Mouse (Mus musculus) Patski (cell line): ENCODE measurements at regions not wholly inside any gene's neighbourhood (a gene's known extent, or its start where the extent isn't known, plus 50 kb on each side); places are given as distances from the start of the nearest gene placed in this dataset.

Experiments
- ATAC-seq: fragments of 100-300 bp; one replicate; pipeline ENCODE4 v1.8.0; 2021
- CTCF ChIA-PET: fragments of 350-600 bp; sonication (Branson Sonifier 250); formaldehyde crosslinking; loops from one replicate; lab custom pipeline; 2022; ENCODE audit warnings: inconsistent platforms; lab: Charles Lee
- POLR2A ChIA-PET: fragments of 350-600 bp; sonication (Branson Sonifier 250); formaldehyde crosslinking; loops from one replicate; lab custom pipeline; 2022; ENCODE audit warnings: antibody characterized with exemption, inconsistent platforms; lab: Charles Lee
- DNase-seq: peaks from one replicate; pipeline ENCODE4 v3.0.0-alpha.2; 2011; ENCODE audit warnings: low read depth, low spot score
- H3K27me3 ChIP-seq: fragments of 371-371 bp; one replicate; pipeline ENCODE4 v1.5.1; 2021
- CTCF ChIP-seq: fragments of 100-300 bp; IDR thresholded peaks from one replicate; pipeline ENCODE4 v1.5.1; 2021
- in situ Hi-C: fragments of 300-500 bp; cut with MboI; formaldehyde crosslinking; loops from 3 replicates; pipeline ENCODE4 v1.11.1; 2018; ENCODE audit warnings: low pct_unique_long_range_greater_than_20kb, mixed read lengths

DNA sequence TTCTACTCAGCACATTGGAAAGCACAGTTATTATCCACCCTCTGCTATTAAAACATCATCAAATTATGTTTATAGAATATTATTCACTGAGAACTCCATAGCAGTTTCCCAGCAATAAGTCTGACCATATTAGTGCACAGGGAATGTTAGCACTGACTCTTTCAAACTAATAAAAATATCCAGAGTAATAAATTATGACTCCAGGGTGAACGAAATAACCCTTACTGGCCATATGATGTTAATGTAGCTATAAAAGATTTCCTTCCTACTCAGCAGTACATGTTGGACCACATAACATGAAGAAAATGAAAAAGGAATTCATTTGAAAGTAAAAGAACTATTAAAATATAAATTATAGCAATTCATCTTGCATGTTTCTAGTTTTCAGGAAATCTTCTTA, 693.0 kb upstream of the Adgrl3 start:
- no peaks in the 10 kb centered on the region for H3K27me3 ChIP-seq
- ChIA-PET CTCF (no interaction called here), POLR2A (no interaction called here)
- no peak for TF ChIP-seq CTCF
- DNase-seq (no peak), ATAC-seq (no peak)
- in situ Hi-C loops, result no loop called here

DNA sequence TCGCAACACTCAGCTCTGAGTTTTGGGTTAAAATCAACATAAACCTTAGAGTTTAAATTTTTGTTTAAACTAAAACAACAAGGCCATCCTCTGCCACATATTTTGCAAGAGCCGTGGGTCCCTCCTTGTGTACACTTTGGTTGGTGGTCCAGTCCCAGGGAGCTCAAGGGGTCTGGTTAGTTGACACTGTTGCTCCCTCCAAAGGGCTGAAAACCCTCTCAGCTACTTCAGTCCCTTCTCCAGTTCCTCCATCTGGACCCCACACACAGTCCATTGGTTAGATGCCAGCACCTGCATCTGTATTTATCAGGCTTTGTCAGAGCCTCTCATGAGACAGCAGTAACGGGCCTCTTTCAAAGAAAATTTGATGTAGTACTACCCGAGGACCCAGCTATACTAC, 674.8 kb upstream of the Adgrl3 start:
- in situ Hi-C loops, result no loop called here
- POLR2A ChIA-PET, result no interaction called here
- TF ChIP-seq CTCF, result no peak
- CTCF ChIA-PET, result interaction anchor here (0.6 kb wide), 1 partner anchor 1262 kb away, joined by 3 read pairs; no protein-coding TSS in a partner anchor
- no peaks in the 10 kb centered on the region for H3K27me3 ChIP-seq
- ATAC-seq (no peak), DNase-seq (no peak)

GRCm38 (mm10) chr5:80358271-80358670, 661.7 kb upstream of the Adgrl3 start:
- CTCF ChIA-PET, result no interaction called here
- ATAC-seq, result no peak
- no peak for TF ChIP-seq CTCF
- no peaks in the 10 kb centered on the region for H3K27me3 ChIP-seq
- in situ Hi-C loops, result no loop called here
- DNase-seq, result no peak
- POLR2A ChIA-PET, result no interaction called here

- no peak for TF ChIP-seq CTCF
- in situ Hi-C loops, result no loop called here
- DNase-seq (no peak), ATAC-seq (no peak)
- ChIA-PET POLR2A (no interaction called here), CTCF (interaction anchor here (1.0 kb wide), 1 partner anchor 9 kb away, joined by 3 read pairs; no protein-coding TSS in a partner anchor)
- no peaks in the 10 kb centered on the region for H3K27me3 ChIP-seq
These were observed 626.3 kb upstream of the Adgrl3 start for GRCm38 (mm10) chr5:80393656-80394055.

- ATAC-seq (no peak), DNase-seq (no peak)
- POLR2A ChIA-PET, result no interaction called here
- in situ Hi-C loops, result no loop called here
- CTCF ChIA-PET, result no interaction called here
- no peak for TF ChIP-seq CTCF
- H3K27me3 ChIP-seq, result no peaks in the 10 kb centered on the region
These were observed 617.3 kb upstream of the Adgrl3 start for GRCm38 (mm10) chr5:80402666-80403065.

GRCm38 (mm10) chr5:80416116-80416515, 603.8 kb upstream of the Adgrl3 start:
- H3K27me3 ChIP-seq, result no peaks in the 10 kb centered on the region
- no peak for ATAC-seq
- CTCF ChIA-PET, result no interaction called here
- POLR2A ChIA-PET, result no interaction called here
- DNase-seq, result no peak
- in situ Hi-C loops, result no loop called here
- no peak for TF ChIP-seq CTCF
